Mouse (Mus musculus): ENCODE results near the gene Ski. TPM values are rescaled to one million over a fixed set of nuclear protein-coding genes. Genes with fewer than 3 reads are reported as not detected.
A peak's percentile ranks its signal among the peaks of the same experiment; 100 is the strongest.

The Ski gene
- polyA plus RNA-seq, 1 experiment = 20.2 TPM

GRCm38 (mm10) chr4:155242292-155242691, 19.9 kb upstream of the Ski start:
- Histone ChIP-seq H3K27ac (replicated peaks; ENCODE audit: low read depth, low read length) (no peak overlapping the region), H3K4me3 (ENCODE audit: insufficient read depth, low read depth, low read length) (no peak overlapping the region), H3K4me1 (ENCODE audit: control insufficient read depth, insufficient read depth, insufficient read length, low read length) (peaks cover 5% of the 10 kb centered on the region; the same call in 1 of the 2 replicates)

DNA sequence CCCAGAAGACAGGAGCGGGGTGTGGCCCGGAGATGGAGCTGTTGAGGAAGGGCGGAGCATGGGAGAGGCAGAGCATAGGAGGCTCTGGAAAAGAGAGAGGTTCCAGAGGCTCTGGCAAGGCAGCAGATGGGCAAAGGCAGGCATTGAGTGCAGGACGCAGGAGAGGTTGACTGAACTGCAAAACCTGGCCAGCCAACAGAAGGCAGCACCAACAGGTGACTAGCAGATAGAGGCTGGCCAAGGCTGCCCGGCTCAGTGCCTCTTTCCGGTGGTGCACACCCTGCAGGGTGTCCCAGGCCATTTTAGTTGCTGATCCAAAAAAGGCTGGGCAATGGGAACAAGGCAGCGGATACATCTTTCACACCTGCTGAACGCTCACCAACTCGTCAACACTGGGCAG, 19.4 kb upstream of the Ski start:
- Histone ChIP-seq H3K4me3 (ENCODE audit: insufficient read depth, low read depth, low read length) (no peak overlapping the region), H3K27ac (replicated peaks; ENCODE audit: low read depth, low read length) (no peak overlapping the region), H3K4me1 (ENCODE audit: control insufficient read depth, insufficient read depth, insufficient read length, low read length) (peaks cover 5% of the 10 kb centered on the region; the same call in 1 of the 2 replicates)

GRCm38 (mm10) chr4:155239494-155239893, 17.1 kb upstream of the Ski start:
- H3K4me1 ChIP-seq (ENCODE audit: control insufficient read depth, insufficient read depth, insufficient read length, low read length) = peaks cover 12% of the 10 kb centered on the region

DNA sequence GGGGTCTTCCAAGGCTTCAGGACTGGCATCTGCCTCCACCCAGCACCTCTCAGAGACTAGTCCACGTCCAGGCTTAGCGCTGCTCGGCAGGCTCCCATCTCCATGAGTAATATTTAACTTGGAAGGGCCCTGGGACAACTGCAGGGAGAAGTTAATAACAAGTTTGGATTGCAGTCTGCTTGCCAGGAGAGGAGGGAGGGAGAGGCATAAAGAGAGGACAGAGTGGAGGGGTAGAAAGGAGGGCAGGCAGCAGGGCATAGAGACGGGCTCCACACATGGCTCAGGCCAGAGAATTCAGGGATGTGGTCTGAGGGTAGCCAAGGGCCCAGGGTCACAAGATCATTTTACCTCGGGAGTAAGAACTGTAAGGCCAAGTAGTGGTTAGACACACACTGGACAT, 15.9 kb upstream of the Ski start:
- Histone ChIP-seq H3K27ac (replicated peaks; ENCODE audit: low read depth, low read length) (no peak overlapping the region), H3K4me1 (ENCODE audit: control insufficient read depth, insufficient read depth, insufficient read length, low read length) (peaks cover 24% of the 10 kb centered on the region), H3K4me3 (ENCODE audit: insufficient read depth, low read depth, low read length) (no peak overlapping the region)

More at GRCm38 (mm10) chr4:155239494-155239893, 17.1 kb upstream of the Ski start:
- no peak overlapping the region for H3K27ac ChIP-seq (replicated peaks; ENCODE audit: low read depth, low read length)
- H3K4me3 ChIP-seq (ENCODE audit: insufficient read depth, low read depth, low read length) = no peak overlapping the region

DNA sequence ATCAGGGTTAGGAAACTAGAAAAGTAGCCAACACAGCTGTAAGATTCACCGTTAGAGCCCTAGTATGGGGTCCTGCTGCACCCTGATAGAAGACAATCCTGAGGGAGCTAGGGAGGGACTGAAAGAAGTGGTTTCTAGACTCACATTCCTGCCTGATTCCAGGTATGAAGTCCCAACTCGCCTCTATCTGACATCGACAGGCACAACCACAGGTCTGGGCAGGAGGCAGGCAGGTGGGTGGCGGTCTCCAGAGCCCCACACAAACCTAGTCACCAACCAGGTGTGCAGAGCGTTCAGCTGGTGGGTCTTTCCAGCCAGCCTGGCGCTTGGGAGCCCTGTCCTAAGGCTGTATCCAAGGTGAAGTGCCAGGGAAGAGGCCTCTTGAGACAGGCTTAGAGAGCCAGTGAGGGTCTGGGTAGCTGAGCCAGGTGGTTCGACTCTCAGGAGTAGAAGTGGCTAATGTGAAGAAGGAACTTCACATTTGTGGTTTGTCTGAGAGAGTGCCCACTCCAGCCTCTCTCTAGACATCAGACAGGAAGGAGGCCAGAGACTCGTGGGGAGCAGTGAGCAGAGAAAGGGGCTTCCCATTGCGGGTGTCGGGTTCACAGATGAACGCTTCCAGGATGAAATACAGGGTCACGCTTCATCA, 14.5 kb upstream of the Ski start:
- Histone ChIP-seq H3K27ac (replicated peaks; ENCODE audit: low read depth, low read length) (no peak overlapping the region), H3K4me3 (ENCODE audit: insufficient read depth, low read depth, low read length) (no peak overlapping the region), H3K4me1 (ENCODE audit: control insufficient read depth, insufficient read depth, insufficient read length, low read length) (peaks cover 26% of the 10 kb centered on the region)

DNA sequence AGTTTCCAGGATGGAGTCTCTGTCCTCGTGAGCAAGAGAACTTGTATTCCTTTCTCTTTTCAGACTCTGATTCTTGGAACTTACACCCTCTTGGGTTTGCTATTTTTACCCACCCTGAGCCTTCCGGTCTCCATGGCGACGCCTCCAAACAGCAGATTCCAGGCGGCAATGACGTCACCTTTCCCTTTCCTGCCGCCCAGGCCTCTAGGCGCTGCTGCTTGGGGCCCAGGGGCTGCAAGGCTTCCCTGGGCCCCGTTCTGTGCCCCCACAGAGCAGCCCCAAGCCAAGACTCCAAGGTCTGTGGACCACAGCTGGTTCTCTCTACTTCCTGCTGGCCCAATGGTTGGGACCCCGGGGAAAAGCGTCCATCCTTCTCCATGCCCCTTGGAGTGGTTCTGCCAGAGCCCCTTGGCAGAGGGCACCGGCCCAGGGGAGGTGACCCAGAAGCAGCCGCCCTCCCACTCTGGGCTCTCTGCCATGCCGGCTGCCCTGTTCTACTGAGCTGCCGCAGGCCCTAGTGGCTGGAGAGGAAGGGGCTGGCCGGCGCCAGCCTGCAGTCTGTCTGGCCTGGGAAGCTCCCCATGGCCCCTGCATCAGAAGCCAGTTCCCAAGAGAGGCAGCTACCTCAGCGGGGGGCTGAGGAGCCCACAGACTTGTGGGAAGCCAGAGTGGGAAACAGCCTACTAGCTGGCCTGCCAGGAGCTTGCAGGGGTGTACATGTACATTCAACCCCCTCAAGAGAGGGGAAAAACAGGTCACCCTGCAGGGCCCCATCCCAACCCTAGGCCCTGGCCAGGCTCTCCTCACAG, 13.1 kb upstream of the Ski start:
- H3K4me1 ChIP-seq (ENCODE audit: control insufficient read depth, insufficient read depth, insufficient read length, low read length) = peaks cover 26% of the 10 kb centered on the region
- H3K27ac ChIP-seq (replicated peaks; ENCODE audit: low read depth, low read length) = peak overlapping the region; percentile 97
- H3K4me3 ChIP-seq (ENCODE audit: insufficient read depth, low read depth, low read length) = peak overlapping the region; percentile 43

- peak overlapping the region; percentile 96 for H3K27ac ChIP-seq (replicated peaks; ENCODE audit: low read depth, low read length)
- peaks cover 26% of the 10 kb centered on the region for H3K4me1 ChIP-seq (ENCODE audit: control insufficient read depth, insufficient read depth, insufficient read length, low read length)
- peak overlapping the region; percentile 19; the same call in 1 of the 2 replicates for H3K4me3 ChIP-seq (ENCODE audit: insufficient read depth, low read depth, low read length)
Measured at GRCm38 (mm10) chr4:155234371-155235310, 12.2 kb upstream of the Ski start.

GRCm38 (mm10) chr4:155233878-155234277, 11.5 kb upstream of the Ski start:
- H3K4me3 ChIP-seq (ENCODE audit: insufficient read depth, low read depth, low read length) = no peak overlapping the region

GRCm38 (mm10) chr4:155228461-155228860, 6.1 kb upstream of the Ski start:
- Histone ChIP-seq H3K4me3 (ENCODE audit: insufficient read depth, low read depth, low read length) (no peak overlapping the region), H3K4me1 (ENCODE audit: control insufficient read depth, insufficient read depth, insufficient read length, low read length) (peaks cover 3% of the 10 kb centered on the region), H3K27ac (replicated peaks; ENCODE audit: low read depth, low read length) (no peak overlapping the region)

More at GRCm38 (mm10) chr4:155233878-155234277, 11.5 kb upstream of the Ski start:
- peaks cover 26% of the 10 kb centered on the region for H3K4me1 ChIP-seq (ENCODE audit: control insufficient read depth, insufficient read depth, insufficient read length, low read length)
- peak overlapping the region; percentile 96 for H3K27ac ChIP-seq (replicated peaks; ENCODE audit: low read depth, low read length)

DNA sequence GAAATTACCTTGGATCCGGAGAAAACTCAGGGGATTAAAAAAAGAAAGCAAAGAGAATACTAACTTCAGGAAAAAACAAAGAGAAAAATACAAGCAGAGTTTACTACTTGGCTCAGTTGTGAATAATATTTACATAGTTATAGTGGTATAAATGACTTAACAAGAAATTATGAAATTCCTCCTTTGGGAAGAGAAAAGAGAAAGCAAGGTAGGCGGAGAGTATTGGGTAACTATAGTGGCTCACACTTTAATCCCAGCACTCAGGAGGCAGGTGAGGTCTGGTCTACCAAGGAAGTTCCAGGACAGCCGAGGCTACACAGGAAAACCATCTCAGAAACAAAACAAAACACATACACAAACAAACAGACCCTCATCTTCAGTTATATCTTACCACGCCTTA, 5.6 kb upstream of the Ski start:
- Histone ChIP-seq H3K27ac (replicated peaks; ENCODE audit: low read depth, low read length) (no peak overlapping the region), H3K4me1 (ENCODE audit: control insufficient read depth, insufficient read depth, insufficient read length, low read length) (no peaks in the 10 kb centered on the region), H3K4me3 (ENCODE audit: insufficient read depth, low read depth, low read length) (no peak overlapping the region)

DNA sequence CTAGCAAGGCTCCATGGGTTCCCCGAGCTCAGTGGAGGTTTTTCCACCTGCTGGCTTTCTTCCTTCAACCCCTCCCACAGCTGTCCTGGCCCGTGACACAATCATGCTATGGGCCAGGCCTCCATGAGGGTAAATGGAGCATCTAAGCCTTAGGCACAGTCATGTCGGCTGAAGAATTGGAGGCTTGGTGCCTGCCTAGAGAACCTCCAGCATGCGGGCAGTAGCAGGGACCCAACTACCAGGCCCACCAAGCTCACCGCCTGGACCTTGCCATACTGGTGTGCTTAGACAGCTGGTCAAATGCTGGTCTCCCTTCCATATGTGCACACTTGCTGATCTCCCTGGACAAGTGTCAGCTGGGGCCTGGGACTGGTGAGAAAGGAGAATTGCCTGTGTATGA, 3.5 kb upstream of the Ski start:
- no peak overlapping the region for H3K4me3 ChIP-seq (ENCODE audit: insufficient read depth, low read depth, low read length)
- no peak overlapping the region for H3K27ac ChIP-seq (replicated peaks; ENCODE audit: low read depth, low read length)
- no peaks in the 10 kb centered on the region for H3K4me1 ChIP-seq (ENCODE audit: control insufficient read depth, insufficient read depth, insufficient read length, low read length)

DNA sequence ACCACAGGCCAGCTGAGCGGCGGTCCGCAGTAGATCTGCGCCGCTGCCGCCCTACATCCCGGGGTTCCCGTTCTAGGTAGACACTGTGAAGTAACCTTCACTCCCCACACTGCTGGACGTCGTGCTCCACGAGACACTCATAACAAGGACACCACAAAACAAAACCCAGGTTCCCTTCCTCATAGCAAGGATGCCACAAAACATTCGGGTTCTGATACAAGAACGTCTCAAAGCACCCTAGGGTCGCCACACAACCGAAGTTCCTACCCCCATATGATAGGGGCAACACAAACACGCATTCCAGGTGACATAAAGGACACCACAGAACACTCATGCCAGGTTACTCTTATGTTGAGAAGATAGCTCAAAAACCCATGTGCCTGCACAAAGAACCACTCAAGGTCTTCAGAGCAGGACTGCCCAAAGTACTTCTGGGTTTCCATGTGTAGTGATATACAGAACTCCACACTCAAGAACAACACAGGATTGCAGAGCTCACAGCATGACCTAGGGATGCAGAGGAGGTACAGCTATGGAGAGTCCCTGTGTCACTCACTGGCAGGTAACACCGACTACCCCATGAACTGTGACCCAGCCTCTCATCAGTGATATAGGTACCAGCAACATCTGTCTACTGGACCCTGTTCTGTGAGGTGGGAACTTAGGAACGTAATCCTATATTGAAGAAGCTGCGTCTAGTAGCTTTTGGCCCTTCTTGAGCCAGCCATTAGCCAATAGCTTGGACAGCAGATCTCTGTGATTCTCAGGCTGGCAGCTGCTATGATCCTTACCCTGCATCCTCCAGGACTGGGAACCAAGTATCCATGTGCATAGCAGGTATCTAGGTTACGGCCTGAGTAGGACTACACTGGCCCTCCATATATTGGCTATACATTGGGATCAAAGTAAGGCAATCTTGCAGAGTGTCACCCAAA, 1.5 kb upstream of the Ski start:
- H3K4me3 ChIP-seq (ENCODE audit: insufficient read depth, low read depth, low read length) = peak overlapping the region; percentile 64
- H3K27ac ChIP-seq (replicated peaks; ENCODE audit: low read depth, low read length) = peak overlapping the region; percentile 95
- H3K4me1 ChIP-seq (ENCODE audit: control insufficient read depth, insufficient read depth, insufficient read length, low read length) = peaks cover 9% of the 10 kb centered on the region

GRCm38 (mm10) chr4:155222841-155223593, 625 bp upstream of the Ski start:
- H3K4me3 ChIP-seq (ENCODE audit: insufficient read depth, low read depth, low read length) = peak overlapping the region; percentile 64
- peaks cover 17% of the 10 kb centered on the region for H3K4me1 ChIP-seq (ENCODE audit: control insufficient read depth, insufficient read depth, insufficient read length, low read length)
- H3K27ac ChIP-seq (replicated peaks; ENCODE audit: low read depth, low read length) = peak overlapping the region; percentile 95
